Mouse (Mus musculus): ENCODE results near the gene Zfp580. TPM values are rescaled to one million over a fixed set of nuclear protein-coding genes. Genes with fewer than 3 reads are reported as not detected.
A peak's percentile ranks its signal among the peaks of the same experiment; 100 is the strongest.
"Not testable (repeated sequence)": the region's sequence is repeated elsewhere in the genome, so short reads cannot be mapped to it uniquely, and the experiment has no call there.

Gene Zfp580
- polyA plus RNA-seq, 1 experiment from 2014 or later = 22.4 TPM

GRCm38 (mm10) chr7:5060944-5061773, 9.8 kb downstream of the Zfp580 start:
- CTCF ChIA-PET = interaction anchor here (0.8 to 3.1 kb wide), 7 partner anchors 11 to 123 kb away, joined by 3 to 19 read pairs (median 4); partner anchors contain the start of gene Zfp580
- ATAC-seq (peak; percentile 76), DNase-seq (ENCODE audit: low read depth, low spot score) (peak; percentile 97)
- no peaks in the 10 kb centered on the region for H3K27me3 ChIP-seq
- POLR2A ChIA-PET = interaction anchor here (0.6 to 2.0 kb wide), 5 partner anchors 23 to 242 kb away, joined by 3 to 12 read pairs (median 3); partner anchors contain the start of gene Gm44973
- no peak for TF ChIP-seq CTCF (IDR thresholded peaks at IDR 0.05)
- in situ Hi-C loops (cut with MboI; ENCODE audit: low pct_unique_long_range_greater_than_20kb) = loop anchor here (5.0 to 25.0 kb wide), 3 partner anchors 44 to 1101 kb away; partner anchors contain the start of genes Gm44973, Ube2s, Zfp444 and Zfp787

DNA sequence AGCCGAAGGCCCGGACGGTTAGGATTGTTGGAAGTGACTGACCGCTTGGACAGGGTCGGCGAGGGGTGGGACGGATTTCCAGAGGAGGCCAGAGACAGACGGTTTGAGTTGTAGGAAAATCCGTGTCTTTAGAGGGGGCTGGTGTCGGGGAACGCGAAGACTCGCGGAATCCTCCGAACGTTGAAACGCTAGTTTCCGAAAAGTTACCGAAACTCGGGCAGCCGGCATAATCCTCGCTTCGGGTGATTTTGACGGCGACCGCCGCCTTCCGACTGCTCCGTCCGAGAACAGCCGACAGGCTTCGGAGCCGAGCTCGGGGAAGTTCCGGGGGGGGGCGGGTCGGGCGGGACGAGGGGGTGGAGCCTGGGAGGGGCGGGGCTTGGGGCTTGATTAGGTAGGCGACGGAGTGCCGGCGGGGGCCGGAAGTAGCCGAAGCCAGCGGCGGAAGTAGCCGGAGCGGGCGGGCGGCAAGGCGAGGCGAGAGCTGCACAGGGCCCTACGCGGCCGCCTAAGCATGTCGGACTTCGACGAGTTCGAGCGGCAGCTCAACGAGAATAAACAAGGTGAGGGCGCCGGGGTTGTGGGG, 10.5 kb downstream of the Zfp580 start, which contains the start of gene U2af2:
TSS of gene U2af2 (plus strand) at position 370 of the 586 bp plus-strand sequence.
- ChIA-PET CTCF (interaction anchor here (0.8 to 3.1 kb wide), 2 partner anchors 10 to 12 kb away, joined by 3 to 19 read pairs; partner anchors contain the start of gene Zfp580), POLR2A (interaction anchor here (0.8 to 2.0 kb wide), 7 partner anchors 9 to 119 kb away, joined by 3 to 12 read pairs (median 4); partner anchors contain the start of genes Ccdc106, Gm44973 and Zfp865)
- peak; percentile 30 for DNase-seq (ENCODE audit: low read depth, low spot score)
- ATAC-seq = peak; percentile 52
- in situ Hi-C loops (cut with MboI; ENCODE audit: low pct_unique_long_range_greater_than_20kb) = loop anchor here (5.0 to 25.0 kb wide), 3 partner anchors 45 to 1100 kb away; partner anchors contain the start of genes Gm44973, Ube2s, Zfp444 and Zfp787
- TF ChIP-seq CTCF (IDR thresholded peaks at IDR 0.05) = no peak
- H3K27me3 ChIP-seq = no peaks in the 10 kb centered on the region

DNA sequence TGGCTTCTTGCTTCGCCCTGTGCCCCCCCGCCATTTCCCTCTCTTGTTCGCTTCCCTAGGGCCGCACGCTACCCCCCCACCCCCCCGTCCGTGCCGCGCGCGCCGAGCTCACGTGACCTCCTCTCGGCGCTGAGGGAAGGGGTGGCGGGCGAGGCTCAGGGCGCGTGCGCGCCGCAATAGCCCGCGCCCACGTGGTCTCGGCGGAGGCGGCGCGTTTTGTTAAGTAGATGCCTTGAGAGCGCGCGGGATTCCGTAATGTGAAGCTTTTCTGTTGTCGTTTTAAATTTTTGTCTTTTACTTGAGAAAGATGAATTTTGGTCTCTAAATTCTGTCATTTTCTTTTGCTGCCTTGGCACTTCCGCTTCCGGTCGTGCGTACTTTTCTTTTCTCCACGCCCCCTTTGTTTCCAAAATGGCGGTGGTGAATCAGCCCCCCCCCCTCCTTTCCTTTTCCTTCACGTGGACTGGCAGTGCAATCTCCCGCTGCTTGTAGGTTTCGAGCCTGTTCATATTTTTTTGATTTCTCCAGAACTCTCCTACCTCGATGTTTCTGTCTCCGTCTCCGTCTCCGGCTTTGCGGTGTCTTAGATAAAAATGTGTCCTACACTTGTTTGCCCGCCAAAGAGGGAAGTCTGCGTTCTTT, 11.1 kb downstream of the Zfp580 start:
- TF ChIP-seq CTCF (IDR thresholded peaks at IDR 0.05) = no peak

DNA sequence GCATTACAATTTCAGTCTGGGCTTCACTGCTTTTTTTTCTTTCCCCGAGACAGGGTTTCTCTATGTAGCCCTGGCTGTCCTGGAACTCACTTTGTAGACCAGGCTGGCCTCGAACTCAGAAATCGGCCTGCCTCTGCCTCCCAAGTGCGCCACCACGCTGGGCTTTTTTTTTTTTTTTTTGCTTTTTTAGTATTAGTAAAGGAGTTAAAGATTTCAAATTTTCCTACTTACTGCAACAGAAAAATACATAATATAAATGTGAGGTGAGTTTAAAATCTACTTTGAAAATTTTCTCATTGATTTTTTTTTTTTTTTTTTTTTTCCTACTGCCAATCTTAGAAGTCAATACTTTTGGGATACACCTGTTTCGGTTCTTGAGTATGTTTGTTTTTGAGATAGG, 13.5 kb downstream of the Zfp580 start:
- H3K27me3 ChIP-seq = no peaks in the 10 kb centered on the region
- no peak for TF ChIP-seq CTCF (IDR thresholded peaks at IDR 0.05)
- ATAC-seq (no peak), DNase-seq (ENCODE audit: low read depth, low spot score) (no peak)
- CTCF ChIA-PET = interaction anchor here (0.5 kb wide), 1 partner anchor 22 kb away, joined by 4 read pairs; no protein-coding TSS in a partner anchor
- POLR2A ChIA-PET = interaction anchor here (0.7 kb wide), 1 partner anchor 8 kb away, joined by 3 read pairs; no protein-coding TSS in a partner anchor
- in situ Hi-C loops (cut with MboI; ENCODE audit: low pct_unique_long_range_greater_than_20kb) = loop anchor here (5.0 to 25.0 kb wide), 3 partner anchors 48 to 1097 kb away; partner anchors contain the start of genes Gm44973, Ube2s, Zfp444 and Zfp787

More for the DNA sequence above, 11.1 kb downstream of the Zfp580 start:
- ChIA-PET POLR2A (interaction anchor here (0.8 to 1.3 kb wide), 4 partner anchors 10 to 43 kb away, joined by 3 to 7 read pairs (median 4); partner anchors contain the start of genes Ccdc106 and Zfp865), CTCF (interaction anchor here (0.8 kb wide), 1 partner anchor 10 kb away, joined by 3 read pairs; no protein-coding TSS in a partner anchor)
- DNase-seq (ENCODE audit: low read depth, low spot score) (no peak), ATAC-seq (peak; percentile 19)
- in situ Hi-C loops (cut with MboI; ENCODE audit: low pct_unique_long_range_greater_than_20kb) = loop anchor here (5.0 to 25.0 kb wide), 3 partner anchors 45 to 1100 kb away; partner anchors contain the start of genes Gm44973, Ube2s, Zfp444 and Zfp787
- no peaks in the 10 kb centered on the region for H3K27me3 ChIP-seq

DNA sequence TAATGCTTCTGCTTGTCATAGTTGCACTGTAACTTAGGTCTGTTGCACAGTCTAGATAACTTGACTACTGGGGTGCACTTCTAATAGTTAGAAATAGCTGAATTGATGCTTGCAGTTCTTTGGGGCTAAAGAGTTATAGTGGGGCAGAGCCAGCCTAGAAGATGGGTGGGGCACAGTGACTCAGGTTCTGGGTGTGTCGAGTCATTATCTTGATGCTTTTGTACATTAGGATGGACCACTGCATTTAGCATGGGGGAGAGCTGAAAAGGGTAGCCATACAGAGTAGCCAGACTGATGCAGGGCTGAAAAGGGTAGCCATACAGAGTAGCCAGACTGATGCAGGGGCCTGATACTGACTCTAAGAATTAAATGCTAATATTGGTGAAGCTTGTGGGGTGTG, 22.2 kb downstream of the Zfp580 start:
- ATAC-seq (no peak), DNase-seq (ENCODE audit: low read depth, low spot score) (no peak)
- CTCF ChIA-PET = no interaction called here
- in situ Hi-C loops (cut with MboI; ENCODE audit: low pct_unique_long_range_greater_than_20kb) = loop anchor here (25.0 kb wide), 1 partner anchor 1089 kb away; the partner anchor contains the start of genes Zfp444 and Zfp787
- POLR2A ChIA-PET = no interaction called here
- no peak for TF ChIP-seq CTCF (IDR thresholded peaks at IDR 0.05)
- H3K27me3 ChIP-seq = no peaks in the 10 kb centered on the region

DNA sequence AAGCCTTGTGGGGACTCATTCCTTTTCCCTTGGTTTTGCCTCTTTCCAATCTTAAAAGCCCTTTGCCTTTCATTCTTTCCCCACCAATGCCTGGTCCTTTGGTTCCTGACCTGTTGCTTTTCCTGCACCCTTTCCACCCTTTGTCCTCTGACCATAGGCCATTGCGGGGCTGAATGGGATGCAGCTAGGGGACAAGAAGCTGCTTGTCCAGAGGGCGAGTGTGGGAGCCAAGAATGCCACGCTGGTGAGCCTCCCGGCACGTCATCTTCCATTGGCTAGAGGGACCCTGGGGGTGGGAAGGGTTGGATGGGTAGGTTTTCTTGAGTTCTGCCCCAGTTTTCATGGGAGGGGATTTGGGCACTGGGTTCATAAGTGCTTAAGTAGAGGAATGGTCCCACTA, 23.6 kb downstream of the Zfp580 start:
- POLR2A ChIA-PET = no interaction called here
- no peak for DNase-seq (ENCODE audit: low read depth, low spot score)
- CTCF ChIA-PET = no interaction called here
- in situ Hi-C loops (cut with MboI; ENCODE audit: low pct_unique_long_range_greater_than_20kb) = loop anchor here (25.0 kb wide), 2 partner anchors 913 to 1087 kb away; partner anchors contain the start of genes Cdc42ep5, Leng9, Zfp444 and Zfp787
- TF ChIP-seq CTCF (IDR thresholded peaks at IDR 0.05) = no peak
- ATAC-seq = no peak
- no peaks in the 10 kb centered on the region for H3K27me3 ChIP-seq

DNA sequence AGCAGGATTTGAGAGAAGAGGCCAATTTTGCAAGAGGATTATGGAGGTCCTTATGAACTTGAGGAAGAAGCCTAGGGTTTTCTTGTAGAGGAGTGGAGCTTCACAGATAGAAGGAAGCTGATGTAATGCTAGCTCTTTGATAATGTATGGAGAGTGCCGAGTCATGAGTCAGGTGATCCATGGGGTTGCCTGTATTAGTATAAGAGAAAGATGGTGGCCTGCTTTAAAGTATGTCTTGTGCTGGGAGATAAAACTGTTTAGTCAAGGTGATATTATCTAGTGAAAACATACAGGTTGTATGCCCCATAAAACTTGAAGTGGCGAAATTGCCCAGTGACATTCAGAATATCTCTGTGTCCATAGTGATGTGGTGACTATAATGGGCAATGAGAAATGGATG, 25.6 kb downstream of the Zfp580 start:
- no peak for TF ChIP-seq CTCF (IDR thresholded peaks at IDR 0.05)
- in situ Hi-C loops (cut with MboI; ENCODE audit: low pct_unique_long_range_greater_than_20kb) = loop anchor here (25.0 kb wide), 1 partner anchor 915 kb away; the partner anchor contains the start of genes Cdc42ep5 and Leng9
- no peaks in the 10 kb centered on the region for H3K27me3 ChIP-seq
- ChIA-PET POLR2A (interaction anchor here (0.7 to 1.6 kb wide), 2 partner anchors 15 to 210 kb away, joined by 3 to 7 read pairs; partner anchors contain the start of gene U2af2), CTCF (interaction anchor here (0.6 kb wide), 1 partner anchor 10 kb away, joined by 3 read pairs; no protein-coding TSS in a partner anchor)
- ATAC-seq (no peak), DNase-seq (ENCODE audit: low read depth, low spot score) (no peak)

DNA sequence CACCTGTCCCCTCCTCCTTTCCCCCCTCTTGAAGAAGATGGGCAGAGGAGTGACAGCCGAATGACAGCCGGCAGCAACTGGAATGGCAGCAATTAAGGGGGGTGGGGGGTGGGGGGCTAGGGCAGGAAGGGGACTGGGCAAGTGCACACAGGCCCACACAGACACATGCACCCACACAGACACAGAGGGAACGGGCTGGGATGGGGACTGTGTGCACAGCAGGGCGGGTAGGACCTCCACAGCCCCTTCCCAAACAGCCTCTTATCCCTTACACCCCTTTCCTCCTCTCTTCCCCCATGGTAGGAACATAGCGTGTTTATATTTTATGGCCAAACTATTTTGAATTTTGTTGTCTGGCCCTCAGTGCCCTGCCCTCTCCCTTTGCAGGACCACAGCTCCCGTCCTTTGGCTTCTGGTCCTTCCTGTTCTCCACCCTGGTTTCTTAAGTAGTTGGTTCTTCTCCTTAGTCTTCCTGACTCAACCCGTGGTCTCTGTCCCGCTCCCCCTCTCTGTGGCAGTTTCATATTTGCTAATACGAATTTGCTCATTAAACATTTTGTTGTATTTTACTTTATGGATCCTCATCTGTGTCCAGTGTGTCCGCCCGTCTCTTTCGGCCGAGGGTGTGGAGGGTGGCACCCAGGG, 28.1 kb downstream of the Zfp580 start:
- ATAC-seq = peak; percentile 0
- H3K27me3 ChIP-seq; POLR2A ChIA-PET; DNase-seq (ENCODE audit: low read depth, low spot score): not testable (repeated sequence)
- CTCF ChIA-PET = interaction anchor here (1.3 kb wide), 1 partner anchor 10 kb away, joined by 3 read pairs; no protein-coding TSS in a partner anchor
- in situ Hi-C loops (cut with MboI; ENCODE audit: low pct_unique_long_range_greater_than_20kb) = loop anchor here (25.0 kb wide), 1 partner anchor 917 kb away; the partner anchor contains the start of genes Cdc42ep5 and Leng9
